Mouse (Mus musculus): ENCODE measurements around the gene Ang2. TPM values are rescaled to one million over a fixed set of nuclear protein-coding genes. Genes with fewer than 3 reads are reported as not detected.

The Ang2 gene
- total and polyA plus RNA-seq, 3 experiments, result not detected

GRCm38 (mm10) chr14:51146685-51147084, 52.3 kb downstream of the Ang2 start, which contains the start of gene Rnase1:
Gene Rnase1 (minus strand): TSS chr14:51146785.
- Histone ChIP-seq H3K79me2 (replicated peaks; ENCODE audit: control insufficient read depth, insufficient read depth, low read length) (no peaks in the 10 kb centered on the region), H3K36me3 (ENCODE audit: control insufficient read depth, insufficient read depth, low read length) (no peaks in the 10 kb centered on the region; the same call in 1 of the 2 replicates), H3K9ac (ENCODE audit: low read depth, low read length) (no peak within 1 kb of the TSS), H3K4me1 (ENCODE audit: control insufficient read depth, insufficient read depth, low read length) (peaks cover 1% of the 10 kb centered on the region; the same call in 1 of the 2 replicates), H3K27me3 (ENCODE audit: control insufficient read depth, insufficient read depth, low read length) (no peaks in the 10 kb centered on the region), H3K27ac (no peak within 1 kb of the TSS), H3K4me3 (no peak within 1 kb of the TSS)
- intact Hi-C loops (cut with DNase I), result no loop called here
- 54% methylated on average over 2 of the region's 2 CpGs for WGBS
- DNase-seq, result no peak
- TF ChIP-seq CTCF (IDR thresholded peaks at IDR 0.05) (no peak), POLR2A (IDR thresholded peaks at IDR 0.05; ENCODE audit: insufficient read depth, low read depth, low read length) (no peak), EP300 (IDR thresholded peaks at IDR 0.05; ENCODE audit: insufficient read depth, low read depth, low read length) (no peak)

- Histone ChIP-seq H3K36me3 (ENCODE audit: control insufficient read depth, insufficient read depth, low read length) (peaks cover under 1% of the 10 kb centered on the region; the same call in 1 of the 2 replicates), H3K27me3 (ENCODE audit: control insufficient read depth, insufficient read depth, low read length) (no peaks in the 10 kb centered on the region), H3K79me2 (replicated peaks; ENCODE audit: control insufficient read depth, insufficient read depth, low read length) (no peaks in the 10 kb centered on the region), H3K4me1 (ENCODE audit: control insufficient read depth, insufficient read depth, low read length) (peaks cover 1% of the 10 kb centered on the region; the same call in 1 of the 2 replicates), H3K27ac (no peak overlapping the region), H3K4me3 (no peak overlapping the region), H3K9ac (ENCODE audit: low read depth, low read length) (no peak overlapping the region)
- 59% methylated on average over 6 of the region's 6 CpGs for WGBS
- TF ChIP-seq CTCF (IDR thresholded peaks at IDR 0.05) (no peak), POLR2A (IDR thresholded peaks at IDR 0.05; ENCODE audit: insufficient read depth, low read depth, low read length) (no peak), EP300 (IDR thresholded peaks at IDR 0.05; ENCODE audit: insufficient read depth, low read depth, low read length) (no peak)
- intact Hi-C loops (cut with DNase I), result no loop called here
- DNase-seq, result no peak
These were observed 53.4 kb downstream of the Ang2 start for GRCm38 (mm10) chr14:51145521-51145920.

Other genes with a start within 250 kb of the Ang2 start
- gene Pnp2, start 243.2 kb downstream of the Ang2 start, total RNA-seq (2021), result under 1 TPM; 0.52 to 0.75 TPM
- gene Pnp2, start 243.2 kb downstream of the Ang2 start, polyA plus RNA-seq (2012; rRNA removed), result 0.53 and 1.1 TPM in 2 replicates
- gene Rnase10, start 191.4 kb downstream of the Ang2 start, total RNA-seq (2021), result under 1 TPM in 1 of 2 experiments, not detected in 1; 0.61 TPM
- gene Rnase10, start 191.4 kb downstream of the Ang2 start, polyA plus RNA-seq (2012; rRNA removed), result 0.21 and 0.38 TPM in 2 replicates
- gene Rnase9, start 157.3 kb downstream of the Ang2 start, total RNA-seq (2021), result not detected
- gene Rnase9, start 157.3 kb downstream of the Ang2 start, polyA plus RNA-seq (2012; rRNA removed), result not detected in 2 replicates
- gene Rnase11, start 149.0 kb downstream of the Ang2 start, total RNA-seq (2021), result not detected
- not detected in 2 replicates for gene Rnase11, start 149.0 kb downstream of the Ang2 start, polyA plus RNA-seq (2012; rRNA removed)
- not detected for gene Rnase12, start 141.5 kb downstream of the Ang2 start, total RNA-seq (2021)
- gene Rnase12, start 141.5 kb downstream of the Ang2 start, polyA plus RNA-seq (2012; rRNA removed), result not detected in 2 replicates
- gene Olfr750, start 124.7 kb downstream of the Ang2 start, total RNA-seq (2021), result not detected
- not detected in 2 replicates for gene Olfr750, start 124.7 kb downstream of the Ang2 start, polyA plus RNA-seq (2012; rRNA removed)
- gene Rnase4, start 108.1 kb downstream of the Ang2 start, total RNA-seq (2021), result 10 to 100 TPM; 47.9 to 59.6 TPM
- gene Rnase4, start 108.1 kb downstream of the Ang2 start, polyA plus RNA-seq (2012; rRNA removed), result 90.9 and 123 TPM in 2 replicates
- gene Ang, start 108.0 kb downstream of the Ang2 start, total RNA-seq (2021), result 10 to 100 TPM in 1 of 2 experiments, 1 to 10 TPM in 1; 5.6 to 10.2 TPM
- gene Ang, start 108.0 kb downstream of the Ang2 start, polyA plus RNA-seq (2012; rRNA removed), result 10.8 and 12.1 TPM in 2 replicates
- not detected for gene Eddm3b, start 84.7 kb downstream of the Ang2 start, total RNA-seq (2021)
- not detected in 2 replicates for gene Eddm3b, start 84.7 kb downstream of the Ang2 start, polyA plus RNA-seq (2012; rRNA removed)
- under 1 TPM; 0.25 to 0.78 TPM for gene Rnase6, start 75.2 kb downstream of the Ang2 start, total RNA-seq (2021)
- 1.9 and 3.5 TPM in 2 replicates for gene Rnase6, start 75.2 kb downstream of the Ang2 start, polyA plus RNA-seq (2012; rRNA removed)
- under 1 TPM; 0.42 to 0.84 TPM for gene Rnase1, start 52.4 kb downstream of the Ang2 start, total RNA-seq (2021)
- gene Rnase1, start 52.4 kb downstream of the Ang2 start, polyA plus RNA-seq (2012; rRNA removed), result 0.53 and 0.76 TPM in 2 replicates
- not detected for gene Rnase2b, start 36.9 kb downstream of the Ang2 start, total RNA-seq (2021)
- not detected in 2 replicates for gene Rnase2b, start 36.9 kb downstream of the Ang2 start, polyA plus RNA-seq (2012; rRNA removed)
- gene Ear14, start 4.2 kb upstream of the Ang2 start, total RNA-seq (2021), result not detected
- gene Ear14, start 4.2 kb upstream of the Ang2 start, polyA plus RNA-seq (2012; rRNA removed), result not detected in 2 replicates
- under 1 TPM; 0.57 to 0.89 TPM for gene Rnase2a, start 57.0 kb upstream of the Ang2 start, total RNA-seq (2021)
- gene Rnase2a, start 57.0 kb upstream of the Ang2 start, polyA plus RNA-seq (2012; rRNA removed), result not detected in 2 replicates
- gene Gm7247, start 162.6 kb upstream of the Ang2 start, total RNA-seq (2021), result not detected
- not detected in 2 replicates for gene Gm7247, start 162.6 kb upstream of the Ang2 start, polyA plus RNA-seq (2012; rRNA removed)
- gene Vmn2r88, start 211.7 kb upstream of the Ang2 start, total RNA-seq (2021), result not detected
- not detected in 2 replicates for gene Vmn2r88, start 211.7 kb upstream of the Ang2 start, polyA plus RNA-seq (2012; rRNA removed)

All from heart, adult 2 months (tissue).